Mouse (Mus musculus): ENCODE measurements around the gene Olfr94.

GRCm38 (mm10) chr17:37194782-37195181 lies 6.0 kb downstream of the Olfr94 start:
- TF ChIP-seq CTCF (IDR thresholded peaks at IDR 0.05; ENCODE audit: low read depth, low read length) (no peak), POLR2AphosphoS5 (IDR thresholded peaks at IDR 0.05; ENCODE audit: insufficient replicate concordance, low read depth, low read length) (no peak), GATA2 (IDR thresholded peaks at IDR 0.05; ENCODE audit: borderline replicate concordance, low read depth, low read length) (no peak), GATA1 (IDR thresholded peaks at IDR 0.05; ENCODE audit: borderline replicate concordance, low read length) (no peak), TAL1 (conservative IDR thresholded peaks at IDR 0.05; ENCODE audit: low read depth, low read length) (no peak)
